Mouse (Mus musculus): ENCODE data around the gene Pcbp3. TPM values are rescaled to one million over a fixed set of nuclear protein-coding genes. Genes with fewer than 3 reads are reported as not detected.

Pcbp3 gene
- polyA plus RNA-seq, 1 experiment from 2014 or later = 30.6 TPM

GRCm38 (mm10) chr10:76881900-76882299 is 79.8 kb downstream of the Pcbp3 start:
- ATAC-seq (ENCODE audit: low FRiP score) (no peak), DNase-seq (ENCODE audit: low spot score) (no peak)
- no peak overlapping the region for H3K4me2 ChIP-seq (replicated peaks; ENCODE audit: low read depth, low read length)
- H3K27ac ChIP-seq (ENCODE audit: low read depth, low read length) = no peak overlapping the region
- WGBS = 69% methylated on average over 5 of the region's 5 CpGs
- H3K9me3 ChIP-seq (ENCODE audit: control insufficient read depth, low read length) = no peaks in the 10 kb centered on the region
- no peak overlapping the region for H3K4me3 ChIP-seq (ENCODE audit: low read depth, low read length)
- no peaks in the 10 kb centered on the region for H3K36me3 ChIP-seq (ENCODE audit: control insufficient read depth, insufficient read depth, low read length)
- H3K4me1 ChIP-seq (replicated peaks; ENCODE audit: control insufficient read depth, insufficient read depth, low read length) = no peaks in the 10 kb centered on the region; the same call in 1 of the 2 replicates
- no peaks in the 10 kb centered on the region; the same call in 1 of the 2 replicates for H3K27me3 ChIP-seq (ENCODE audit: control insufficient read depth, insufficient read depth, low read length)
- H3K9ac ChIP-seq (ENCODE audit: low read depth, low read length) = no peak overlapping the region

- H3K4me3 ChIP-seq (ENCODE audit: low read depth, low read length) = no peak overlapping the region
- H3K27me3 ChIP-seq (ENCODE audit: control insufficient read depth, insufficient read depth, low read length) = no peaks in the 10 kb centered on the region
- 74% methylated on average over 6 of the region's 6 CpGs for WGBS
- no peaks in the 10 kb centered on the region for H3K4me1 ChIP-seq (replicated peaks; ENCODE audit: control insufficient read depth, insufficient read depth, low read length)
- H3K9me3 ChIP-seq (ENCODE audit: control insufficient read depth, low read length) = no peaks in the 10 kb centered on the region
- no peak overlapping the region for H3K4me2 ChIP-seq (replicated peaks; ENCODE audit: low read depth, low read length)
- DNase-seq (ENCODE audit: low spot score) (no peak), ATAC-seq (ENCODE audit: low FRiP score) (no peak)
- H3K36me3 ChIP-seq (ENCODE audit: control insufficient read depth, insufficient read depth, low read length) = no peaks in the 10 kb centered on the region
- H3K27ac ChIP-seq (ENCODE audit: low read depth, low read length) = no peak overlapping the region
- H3K9ac ChIP-seq (ENCODE audit: low read depth, low read length) = no peak overlapping the region
Observed at GRCm38 (mm10) chr10:76875310-76875709, 86.4 kb downstream of the Pcbp3 start.

GRCm38 (mm10) chr10:76874879-76875278 is 86.8 kb downstream of the Pcbp3 start:
- DNase-seq (ENCODE audit: low spot score) = no peak
- Histone ChIP-seq H3K9ac (ENCODE audit: low read depth, low read length) (no peak overlapping the region), H3K36me3 (ENCODE audit: control insufficient read depth, insufficient read depth, low read length) (no peaks in the 10 kb centered on the region), H3K4me3 (ENCODE audit: low read depth, low read length) (no peak overlapping the region), H3K9me3 (ENCODE audit: control insufficient read depth, low read length) (no peaks in the 10 kb centered on the region), H3K27ac (ENCODE audit: low read depth, low read length) (no peak overlapping the region), H3K4me1 (replicated peaks; ENCODE audit: control insufficient read depth, insufficient read depth, low read length) (no peaks in the 10 kb centered on the region), H3K4me2 (replicated peaks; ENCODE audit: low read depth, low read length) (no peak overlapping the region), H3K27me3 (ENCODE audit: control insufficient read depth, insufficient read depth, low read length) (no peaks in the 10 kb centered on the region)
- 89% methylated on average over 5 of the region's 5 CpGs for WGBS
- no peak for ATAC-seq (ENCODE audit: low FRiP score)

GRCm38 (mm10) chr10:76874398-76874797 is 87.3 kb downstream of the Pcbp3 start:
- no peaks in the 10 kb centered on the region for H3K4me1 ChIP-seq (replicated peaks; ENCODE audit: control insufficient read depth, insufficient read depth, low read length)
- ATAC-seq (ENCODE audit: low FRiP score) (no peak), DNase-seq (ENCODE audit: low spot score) (no peak)
- H3K9ac ChIP-seq (ENCODE audit: low read depth, low read length) = no peak overlapping the region
- H3K4me2 ChIP-seq (replicated peaks; ENCODE audit: low read depth, low read length) = no peak overlapping the region
- H3K4me3 ChIP-seq (ENCODE audit: low read depth, low read length) = no peak overlapping the region
- no peaks in the 10 kb centered on the region for H3K9me3 ChIP-seq (ENCODE audit: control insufficient read depth, low read length)
- H3K27ac ChIP-seq (ENCODE audit: low read depth, low read length) = no peak overlapping the region
- 93% methylated on average over 1 of the region's 1 CpGs for WGBS
- H3K36me3 ChIP-seq (ENCODE audit: control insufficient read depth, insufficient read depth, low read length) = no peaks in the 10 kb centered on the region
- H3K27me3 ChIP-seq (ENCODE audit: control insufficient read depth, insufficient read depth, low read length) = no peaks in the 10 kb centered on the region

- no peaks in the 10 kb centered on the region for H3K4me1 ChIP-seq (replicated peaks; ENCODE audit: control insufficient read depth, insufficient read depth, low read length)
Observed at GRCm38 (mm10) chr10:76873948-76874347, 87.7 kb downstream of the Pcbp3 start.

GRCm38 (mm10) chr10:76872736-76873135 is 89.0 kb downstream of the Pcbp3 start:
- Histone ChIP-seq H3K4me1 (replicated peaks; ENCODE audit: control insufficient read depth, insufficient read depth, low read length) (no peaks in the 10 kb centered on the region), H3K4me2 (replicated peaks; ENCODE audit: low read depth, low read length) (no peak overlapping the region), H3K9ac (ENCODE audit: low read depth, low read length) (no peak overlapping the region), H3K4me3 (ENCODE audit: low read depth, low read length) (no peak overlapping the region), H3K9me3 (ENCODE audit: control insufficient read depth, low read length) (no peaks in the 10 kb centered on the region), H3K27ac (ENCODE audit: low read depth, low read length) (no peak overlapping the region), H3K27me3 (ENCODE audit: control insufficient read depth, insufficient read depth, low read length) (no peaks in the 10 kb centered on the region), H3K36me3 (ENCODE audit: control insufficient read depth, insufficient read depth, low read length) (no peaks in the 10 kb centered on the region)
- ATAC-seq (ENCODE audit: low FRiP score) = no peak
- WGBS = 89% methylated on average over 8 of the region's 8 CpGs
- DNase-seq (ENCODE audit: low spot score) = no peak

More at GRCm38 (mm10) chr10:76873948-76874347, 87.7 kb downstream of the Pcbp3 start:
- Histone ChIP-seq H3K36me3 (ENCODE audit: control insufficient read depth, insufficient read depth, low read length) (no peaks in the 10 kb centered on the region), H3K4me3 (ENCODE audit: low read depth, low read length) (no peak overlapping the region), H3K4me2 (replicated peaks; ENCODE audit: low read depth, low read length) (no peak overlapping the region), H3K9ac (ENCODE audit: low read depth, low read length) (no peak overlapping the region), H3K9me3 (ENCODE audit: control insufficient read depth, low read length) (no peaks in the 10 kb centered on the region), H3K27me3 (ENCODE audit: control insufficient read depth, insufficient read depth, low read length) (no peaks in the 10 kb centered on the region), H3K27ac (ENCODE audit: low read depth, low read length) (no peak overlapping the region)
- DNase-seq (ENCODE audit: low spot score) (no peak), ATAC-seq (ENCODE audit: low FRiP score) (no peak)
- 87% methylated on average over 10 of the region's 10 CpGs for WGBS

GRCm38 (mm10) chr10:76865936-76866335 is 95.8 kb downstream of the Pcbp3 start:
- no peaks in the 10 kb centered on the region for H3K9me3 ChIP-seq (ENCODE audit: control insufficient read depth, low read length)
- H3K4me1 ChIP-seq (replicated peaks; ENCODE audit: control insufficient read depth, insufficient read depth, low read length) = no peaks in the 10 kb centered on the region
- H3K9ac ChIP-seq (ENCODE audit: low read depth, low read length) = no peak overlapping the region
- no peak overlapping the region for H3K4me2 ChIP-seq (replicated peaks; ENCODE audit: low read depth, low read length)
- no peak overlapping the region for H3K4me3 ChIP-seq (ENCODE audit: low read depth, low read length)
- H3K27me3 ChIP-seq (ENCODE audit: control insufficient read depth, insufficient read depth, low read length) = no peaks in the 10 kb centered on the region
- no peaks in the 10 kb centered on the region for H3K36me3 ChIP-seq (ENCODE audit: control insufficient read depth, insufficient read depth, low read length)
- no peak for DNase-seq (ENCODE audit: low spot score)
- no peak for ATAC-seq (ENCODE audit: low FRiP score)
- H3K27ac ChIP-seq (ENCODE audit: low read depth, low read length) = no peak overlapping the region

- ATAC-seq (ENCODE audit: low FRiP score) = no peak
Observed at GRCm38 (mm10) chr10:76860998-76861397, 100.7 kb downstream of the Pcbp3 start.

GRCm38 (mm10) chr10:76859355-76860127 is 102.1 kb downstream of the Pcbp3 start:
- H3K27ac ChIP-seq (ENCODE audit: low read depth, low read length) = no peak overlapping the region
- ATAC-seq (ENCODE audit: low FRiP score) (no peak), DNase-seq (ENCODE audit: low spot score) (no peak)
- H3K9me3 ChIP-seq (ENCODE audit: control insufficient read depth, low read length) = no peaks in the 10 kb centered on the region
- no peak overlapping the region for H3K4me3 ChIP-seq (ENCODE audit: low read depth, low read length)
- H3K9ac ChIP-seq (ENCODE audit: low read depth, low read length) = no peak overlapping the region
- H3K36me3 ChIP-seq (ENCODE audit: control insufficient read depth, insufficient read depth, low read length) = no peaks in the 10 kb centered on the region
- H3K4me2 ChIP-seq (replicated peaks; ENCODE audit: low read depth, low read length) = no peak overlapping the region
- no peaks in the 10 kb centered on the region for H3K27me3 ChIP-seq (ENCODE audit: control insufficient read depth, insufficient read depth, low read length)
- H3K4me1 ChIP-seq (replicated peaks; ENCODE audit: control insufficient read depth, insufficient read depth, low read length) = no peaks in the 10 kb centered on the region
- 83% methylated on average over 12 of the region's 12 CpGs for WGBS

More at GRCm38 (mm10) chr10:76860998-76861397, 100.7 kb downstream of the Pcbp3 start:
- DNase-seq (ENCODE audit: low spot score) = no peak
- H3K27ac ChIP-seq (ENCODE audit: low read depth, low read length) = no peak overlapping the region
- no peak overlapping the region for H3K4me2 ChIP-seq (replicated peaks; ENCODE audit: low read depth, low read length)
- H3K9me3 ChIP-seq (ENCODE audit: control insufficient read depth, low read length) = no peaks in the 10 kb centered on the region
- H3K9ac ChIP-seq (ENCODE audit: low read depth, low read length) = no peak overlapping the region
- 83% methylated on average over 3 of the region's 3 CpGs for WGBS
- H3K4me3 ChIP-seq (ENCODE audit: low read depth, low read length) = no peak overlapping the region
- no peaks in the 10 kb centered on the region for H3K27me3 ChIP-seq (ENCODE audit: control insufficient read depth, insufficient read depth, low read length)
- no peaks in the 10 kb centered on the region for H3K4me1 ChIP-seq (replicated peaks; ENCODE audit: control insufficient read depth, insufficient read depth, low read length)
- H3K36me3 ChIP-seq (ENCODE audit: control insufficient read depth, insufficient read depth, low read length) = no peaks in the 10 kb centered on the region
